Mouse (Mus musculus) liver, embryonic 16.5 days (tissue): Measurements from ENCODE around the gene Prkci. TPM values are rescaled to one million over a fixed set of nuclear protein-coding genes. Genes with fewer than 3 reads are reported as not detected.

Experiments
- ATAC-seq: fragments of 200-750 bp; cut with Nextera tagmentation; 2 replicates; pipeline ENCODE4 v1.8.0; 2017; ENCODE audit warnings: low read depth, mild to moderate bottlenecking, moderate number of reproducible peaks, moderate library complexity
- H3K27ac ChIP-seq: fragments of 300-500 bp; sonication (generic); 2 replicates; pipeline ENCODE4 v1.5.1; 2014; ENCODE audit warnings: mild to moderate bottlenecking, low read length
- H3K27me3 ChIP-seq: fragments of 300-500 bp; sonication (generic); 2 replicates; pipeline ENCODE4 v1.6.1; 2014; ENCODE audit warnings: low read depth, low read length, mixed read lengths; ENCODE audit not compliant: control insufficient read depth, insufficient read depth
- H3K36me3 ChIP-seq: fragments of 300-500 bp; sonication (generic); 2 replicates; pipeline ENCODE4 v1.6.1; 2014; ENCODE audit warnings: mild to moderate bottlenecking; ENCODE audit not compliant: control insufficient read depth, insufficient read depth
- H3K4me1 ChIP-seq: fragments of 300-500 bp; sonication (generic); 2 replicates; pipeline ENCODE4 v1.6.1; 2014; ENCODE audit warnings: low read depth, low read length, mixed read lengths; ENCODE audit not compliant: control insufficient read depth
- H3K4me2 ChIP-seq: fragments of 300-500 bp; sonication (generic); 2 replicates; pipeline ENCODE4 v1.6.1; 2014; ENCODE audit warnings: low read depth, low read length, mixed read lengths
- H3K4me3 ChIP-seq: fragments of 300-500 bp; sonication (generic); 2 replicates; pipeline ENCODE4 v1.5.1; 2014; ENCODE audit warnings: low read depth, mild to moderate bottlenecking, low read length
- H3K9ac ChIP-seq: fragments of 300-500 bp; sonication (generic); 2 replicates; pipeline ENCODE4 v1.6.1; 2014; ENCODE audit warnings: low read depth, low read length
- H3K9me3 ChIP-seq: fragments of 300-500 bp; sonication (generic); replicated peaks from 2 replicates; pipeline ENCODE4 v1.6.1; 2016; ENCODE audit warnings: low read length; ENCODE audit not compliant: control insufficient read depth
- WGBS: fragments of 180-500 bp; shearing (Covaris S2); extraction: QIAGEN DNeasy Blood & Tissue Kit; methylation state at CpG from one replicate; pipeline ENCODE4 v1.1.7; 2014; ENCODE audit not compliant: insufficient replicate concordance; 5-methylcytosine and 5-hydroxymethylcytosine counted together
- polyA plus RNA-seq: library from polyadenylated mRNA; unstranded; fragments of >200 nt; fragmentation: Nextera tagmentation; extraction: Ambion mirVana; gene quantifications from 2 replicates; pipeline ENCODE4 v1.2.1, GENCODE M21; 2015

Gene Prkci
- polyA plus RNA-seq, 1 experiment from 2014 or later = 5.4 TPM

- H3K27ac ChIP-seq = no peak overlapping the region
- peaks cover 12% of the 10 kb centered on the region for H3K4me1 ChIP-seq
- H3K4me2 ChIP-seq = no peak overlapping the region
- peaks cover 13% of the 10 kb centered on the region for H3K36me3 ChIP-seq
- no peak overlapping the region for H3K9ac ChIP-seq
- no peaks in the 10 kb centered on the region for H3K9me3 ChIP-seq
- H3K4me3 ChIP-seq = no peak overlapping the region
- no peaks in the 10 kb centered on the region for H3K27me3 ChIP-seq
- ATAC-seq = no peak
- WGBS = 87% methylated on average over 13 of the region's 13 CpGs
Observed at GRCm38 (mm10) chr3:30965644-30966043, 29.9 kb upstream of the Prkci start.

GRCm38 (mm10) chr3:30968531-30969092, 26.9 kb upstream of the Prkci start:
- WGBS = 1% methylated on average over 54 of the region's 54 CpGs
- Histone ChIP-seq H3K9me3 (no peaks in the 10 kb centered on the region), H3K9ac (peak overlapping the region; percentile 88), H3K4me3 (peak overlapping the region; percentile 92), H3K27ac (peak overlapping the region; percentile 69), H3K4me1 (peaks cover 12% of the 10 kb centered on the region), H3K27me3 (no peaks in the 10 kb centered on the region), H3K4me2 (peak overlapping the region; percentile 83), H3K36me3 (0 out of 2 replicates have a peak, but pooled peaks cover 3% of the 10 kb centered on the region)
- ATAC-seq = peak; percentile 64

GRCm38 (mm10) chr3:30969104-30969581, 26.4 kb upstream of the Prkci start, which contains the start of gene Phc3:
Gene Phc3, minus strand, starts transcription at chr3:30969415.
- H3K9me3 ChIP-seq = no peaks in the 10 kb centered on the region
- H3K27me3 ChIP-seq = no peaks in the 10 kb centered on the region
- H3K4me2 ChIP-seq = peak within 1 kb of the TSS; percentile 83
- H3K4me3 ChIP-seq = peak within 1 kb of the TSS; percentile 92
- peak within 1 kb of the TSS; percentile 88 for H3K9ac ChIP-seq
- H3K27ac ChIP-seq = peak within 1 kb of the TSS; percentile 69
- under 1% methylated on average over 33 of the region's 34 CpGs for WGBS
- 0 out of 2 replicates have a peak, but pooled peaks cover 2% of the 10 kb centered on the region for H3K36me3 ChIP-seq
- peak; percentile 82 for ATAC-seq
- H3K4me1 ChIP-seq = peaks cover 12% of the 10 kb centered on the region

- no peaks in the 10 kb centered on the region; the same call in 1 of the 2 replicates for H3K4me1 ChIP-seq
- no peaks in the 10 kb centered on the region for H3K36me3 ChIP-seq
- no peak for ATAC-seq
- no peak overlapping the region for H3K9ac ChIP-seq
- H3K4me2 ChIP-seq = no peak overlapping the region
- H3K4me3 ChIP-seq = no peak overlapping the region
- H3K27ac ChIP-seq = no peak overlapping the region
- 33% methylated on average over 9 of the region's 9 CpGs for WGBS
- H3K9me3 ChIP-seq = no peaks in the 10 kb centered on the region
- H3K27me3 ChIP-seq = no peaks in the 10 kb centered on the region
Observed at GRCm38 (mm10) chr3:30975102-30975754, 20.3 kb upstream of the Prkci start.

GRCm38 (mm10) chr3:30976991-30977603, 18.4 kb upstream of the Prkci start:
- Histone ChIP-seq H3K9ac (no peak overlapping the region), H3K27me3 (no peaks in the 10 kb centered on the region), H3K27ac (no peak overlapping the region), H3K4me1 (no peaks in the 10 kb centered on the region; the same call in 1 of the 2 replicates), H3K4me3 (no peak overlapping the region), H3K4me2 (no peak overlapping the region), H3K36me3 (no peaks in the 10 kb centered on the region), H3K9me3 (no peaks in the 10 kb centered on the region)
- 19% methylated on average over 1 of the region's 1 CpGs for WGBS
- ATAC-seq = no peak

- no peak overlapping the region for H3K4me3 ChIP-seq
- 48% methylated on average over 5 of the region's 5 CpGs for WGBS
- no peak overlapping the region for H3K27ac ChIP-seq
- no peaks in the 10 kb centered on the region for H3K36me3 ChIP-seq
- H3K4me2 ChIP-seq = no peak overlapping the region
- no peak for ATAC-seq
- no peaks in the 10 kb centered on the region for H3K9me3 ChIP-seq
- H3K9ac ChIP-seq = no peak overlapping the region
- H3K27me3 ChIP-seq = no peaks in the 10 kb centered on the region
- no peaks in the 10 kb centered on the region; the same call in 1 of the 2 replicates for H3K4me1 ChIP-seq
Observed at GRCm38 (mm10) chr3:30981616-30982380, 13.7 kb upstream of the Prkci start.

GRCm38 (mm10) chr3:30982924-30983536, 12.5 kb upstream of the Prkci start:
- H3K9me3 ChIP-seq = no peaks in the 10 kb centered on the region
- H3K27ac ChIP-seq = no peak overlapping the region
- no peak overlapping the region for H3K4me2 ChIP-seq
- no peak overlapping the region for H3K9ac ChIP-seq
- peaks cover 4% of the 10 kb centered on the region for H3K4me1 ChIP-seq
- 57% methylated on average over 8 of the region's 8 CpGs for WGBS
- H3K4me3 ChIP-seq = no peak overlapping the region
- ATAC-seq = no peak
- H3K27me3 ChIP-seq = no peaks in the 10 kb centered on the region
- no peaks in the 10 kb centered on the region for H3K36me3 ChIP-seq

GRCm38 (mm10) chr3:30987396-30988318, 7.9 kb upstream of the Prkci start:
- no peaks in the 10 kb centered on the region for H3K27me3 ChIP-seq
- H3K4me1 ChIP-seq = peaks cover 6% of the 10 kb centered on the region
- no peaks in the 10 kb centered on the region for H3K9me3 ChIP-seq
- H3K4me2 ChIP-seq = no peak overlapping the region
- WGBS = 42% methylated on average over 9 of the region's 9 CpGs
- H3K36me3 ChIP-seq = no peaks in the 10 kb centered on the region
- peak; percentile 75 for ATAC-seq
- no peak overlapping the region for H3K27ac ChIP-seq
- no peak overlapping the region for H3K9ac ChIP-seq
- H3K4me3 ChIP-seq = no peak overlapping the region
